Mouse (Mus musculus) heart, embryonic 10.5 days (tissue): Measurements from ENCODE around the gene Mllt6. TPM values are rescaled to one million over a fixed set of nuclear protein-coding genes. Genes with fewer than 3 reads are reported as not detected.

Experiments
- DNase-seq: peaks from one replicate; pipeline ENCODE4 v3.0.0-alpha.2; 2017; ENCODE audit warnings: low spot score
- H3K27ac ChIP-seq: fragments of 300-500 bp; sonication (generic); 2 replicates; pipeline ENCODE4 v1.5.1; 2016; ENCODE audit warnings: mild to moderate bottlenecking
- H3K27me3 ChIP-seq: fragments of 300-500 bp; sonication (generic); 2 replicates; pipeline ENCODE4 v1.6.1; 2016; ENCODE audit warnings: mild to moderate bottlenecking; ENCODE audit not compliant: poor library complexity, insufficient read depth, severe bottlenecking
- H3K36me3 ChIP-seq: fragments of 300-500 bp; sonication (generic); 2 replicates; pipeline ENCODE4 v1.6.1; 2016; ENCODE audit warnings: mild to moderate bottlenecking, moderate library complexity
- H3K4me1 ChIP-seq: fragments of 300-500 bp; sonication (generic); 2 replicates; pipeline ENCODE4 v1.6.1; 2016; ENCODE audit warnings: mild to moderate bottlenecking
- H3K4me3 ChIP-seq: fragments of 300-500 bp; sonication (generic); 2 replicates; pipeline ENCODE4 v1.5.1; 2016; ENCODE audit warnings: mild to moderate bottlenecking, moderate library complexity
- H3K9me3 ChIP-seq: fragments of 300-500 bp; sonication (generic); 2 replicates; pipeline ENCODE4 v1.6.1; 2016; ENCODE audit warnings: mild to moderate bottlenecking, moderate library complexity
- WGBS: fragments of 180-500 bp; shearing (Covaris S2); methylation state at CpG from one replicate; pipeline ENCODE4 v1.1.7; 2016; 5-methylcytosine and 5-hydroxymethylcytosine counted together
- polyA plus RNA-seq: library from polyadenylated mRNA; unstranded; fragments of >200 nt; fragmentation: Nextera tagmentation; extraction: Ambion mirVana; gene quantifications from 2 replicates; pipeline ENCODE4 v1.2.1, GENCODE M21; 2016

Gene Mllt6
- polyA plus RNA-seq, 1 experiment from 2014 or later: 2.2 TPM

DNA sequence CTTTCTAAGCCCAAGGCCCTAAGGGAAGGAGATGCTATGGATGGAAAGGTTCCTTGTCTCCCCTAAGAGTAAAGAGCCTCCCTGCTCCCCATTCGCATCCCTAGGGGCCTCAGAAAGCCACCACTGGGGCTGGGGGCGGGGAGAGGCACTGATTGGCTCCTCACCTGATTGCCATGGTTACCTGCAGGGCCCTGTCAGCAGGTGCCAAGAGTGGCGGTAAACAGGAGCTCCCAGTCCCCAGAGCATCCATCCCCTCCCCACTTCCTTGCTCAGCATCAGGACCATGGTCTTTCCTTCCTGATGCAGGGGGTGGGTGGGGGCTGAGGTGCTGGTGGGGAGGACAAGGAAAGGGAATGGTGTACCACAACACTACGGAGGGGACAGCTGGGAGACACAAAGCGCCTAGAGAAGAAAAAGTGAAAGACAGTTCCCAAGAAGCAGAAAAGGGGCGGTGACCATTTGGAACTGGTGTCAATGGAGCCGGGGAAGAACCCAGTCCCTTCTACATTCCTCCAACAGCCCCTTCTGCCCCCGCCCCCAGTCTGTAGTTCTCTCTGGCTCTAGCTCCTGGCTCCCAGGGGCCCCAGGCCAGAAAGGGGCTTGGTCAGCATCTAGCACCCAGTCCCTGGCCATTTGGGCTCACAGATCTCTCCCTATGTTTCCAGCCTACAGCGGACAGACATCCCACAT lies 32.6 kb downstream of the Mllt6 start:
- DNase-seq: no peak
- 52% methylated on average over 9 of the region's 9 CpGs for WGBS
- Histone ChIP-seq H3K4me1 (peaks cover 49% of the 10 kb centered on the region), H3K36me3 (peaks cover 34% of the 10 kb centered on the region), H3K4me3 (0 out of 2 replicates have a peak overlapping the region, but pooled peaks have one; percentile 3), H3K9me3 (no peaks in the 10 kb centered on the region), H3K27ac (no peak overlapping the region; the same call in 1 of the 2 replicates), H3K27me3 (no peaks in the 10 kb centered on the region)

DNA sequence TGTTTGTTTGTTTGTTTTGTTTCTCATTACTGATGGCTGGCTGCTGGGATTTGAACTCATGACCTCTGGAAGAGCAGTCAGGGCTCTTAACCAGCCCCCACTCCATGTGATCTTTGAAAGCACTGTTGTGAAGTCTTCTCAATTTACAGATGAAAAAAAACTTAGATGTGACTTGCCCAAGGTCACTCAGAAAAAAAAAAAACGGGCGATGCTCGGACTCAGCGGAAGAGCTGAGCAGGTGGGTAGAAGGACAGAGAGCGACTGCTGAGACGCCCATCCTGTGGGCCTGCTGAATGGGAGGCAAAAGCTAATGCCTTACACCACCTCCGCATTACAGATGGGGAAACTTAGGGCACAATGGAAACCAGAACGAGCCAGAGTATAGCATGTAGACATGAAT lies 33.5 kb downstream of the Mllt6 start:
- H3K4me1 ChIP-seq: peaks cover 57% of the 10 kb centered on the region
- peaks cover 26% of the 10 kb centered on the region for H3K36me3 ChIP-seq
- H3K27me3 ChIP-seq: no peaks in the 10 kb centered on the region
- WGBS: 82% methylated on average over 8 of the region's 8 CpGs
- DNase-seq: no peak
- H3K4me3 ChIP-seq: no peak overlapping the region
- H3K27ac ChIP-seq: no peak overlapping the region
- no peaks in the 10 kb centered on the region for H3K9me3 ChIP-seq

DNA sequence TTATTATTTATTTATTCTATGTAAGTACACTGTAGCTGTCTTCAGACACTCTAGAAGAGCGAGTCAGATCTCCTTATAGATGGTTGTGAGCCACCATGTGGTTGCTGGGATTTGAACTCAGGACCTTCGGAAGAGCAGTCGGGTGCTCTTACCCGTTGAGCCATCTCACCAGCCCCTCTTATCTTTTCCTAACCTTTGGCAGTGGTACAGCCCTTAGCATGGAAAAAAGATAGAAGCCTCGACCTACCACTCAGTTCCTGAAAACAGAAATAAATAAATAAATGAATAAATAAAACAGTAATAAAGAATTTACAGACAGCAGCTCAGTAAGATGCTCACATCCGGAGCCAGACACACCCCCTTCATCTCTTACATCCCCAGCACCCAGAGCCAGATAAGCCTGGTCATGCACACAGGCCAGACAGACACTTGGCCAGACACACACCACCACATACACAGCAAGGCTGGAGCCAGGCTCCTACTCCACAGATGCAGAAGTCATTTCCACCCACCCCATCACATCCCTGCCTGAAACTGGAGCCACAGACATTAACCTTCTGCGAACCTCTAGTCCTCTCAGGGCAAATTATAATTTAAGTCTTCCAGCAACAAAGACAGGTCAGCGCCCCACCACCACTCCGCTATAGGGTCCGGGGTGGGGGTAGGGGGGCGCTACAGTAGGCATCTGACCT lies 34.1 kb downstream of the Mllt6 start:
- no peak for DNase-seq
- H3K4me1 ChIP-seq: peaks cover 62% of the 10 kb centered on the region
- peak overlapping the region; percentile 81 for H3K4me3 ChIP-seq
- peaks cover 19% of the 10 kb centered on the region for H3K36me3 ChIP-seq
- no peaks in the 10 kb centered on the region for H3K27me3 ChIP-seq
- no peaks in the 10 kb centered on the region for H3K9me3 ChIP-seq
- H3K27ac ChIP-seq: peak overlapping the region; percentile 98
- WGBS: 63% methylated on average over 11 of the region's 11 CpGs

DNA sequence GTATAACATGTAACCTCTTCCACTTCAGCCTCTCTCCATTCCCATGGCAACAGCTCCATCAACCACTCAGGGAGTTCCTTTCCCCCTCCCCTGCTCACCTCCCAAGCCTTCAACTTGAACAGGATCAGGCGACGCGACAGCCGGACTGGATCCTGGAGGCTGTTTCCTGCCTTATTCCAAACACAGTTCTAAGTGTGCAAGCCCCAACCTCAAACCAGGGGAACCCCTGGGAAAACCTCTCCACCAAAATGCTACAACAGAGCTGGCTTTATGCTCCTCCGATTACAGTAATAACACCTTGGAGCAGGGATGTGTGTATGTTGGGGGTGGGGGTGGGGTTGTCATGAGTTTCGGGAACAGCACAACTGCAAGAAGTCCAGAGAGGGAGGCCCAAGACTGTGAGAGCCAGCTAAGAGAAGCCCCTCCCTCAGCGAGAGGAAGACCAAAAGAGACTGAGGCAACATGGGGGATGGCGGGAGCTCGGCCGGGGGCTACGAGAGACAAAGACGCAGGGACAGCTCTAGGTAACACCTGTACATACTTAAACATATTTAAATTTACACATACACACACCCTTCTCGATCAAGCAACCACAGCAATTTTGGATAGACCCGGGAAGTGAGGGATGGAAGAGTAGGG lies 34.8 kb downstream of the Mllt6 start:
- Histone ChIP-seq H3K9me3 (no peaks in the 10 kb centered on the region), H3K4me1 (peaks cover 62% of the 10 kb centered on the region)
- 3% methylated on average over 14 of the region's 14 CpGs for WGBS

DNA sequence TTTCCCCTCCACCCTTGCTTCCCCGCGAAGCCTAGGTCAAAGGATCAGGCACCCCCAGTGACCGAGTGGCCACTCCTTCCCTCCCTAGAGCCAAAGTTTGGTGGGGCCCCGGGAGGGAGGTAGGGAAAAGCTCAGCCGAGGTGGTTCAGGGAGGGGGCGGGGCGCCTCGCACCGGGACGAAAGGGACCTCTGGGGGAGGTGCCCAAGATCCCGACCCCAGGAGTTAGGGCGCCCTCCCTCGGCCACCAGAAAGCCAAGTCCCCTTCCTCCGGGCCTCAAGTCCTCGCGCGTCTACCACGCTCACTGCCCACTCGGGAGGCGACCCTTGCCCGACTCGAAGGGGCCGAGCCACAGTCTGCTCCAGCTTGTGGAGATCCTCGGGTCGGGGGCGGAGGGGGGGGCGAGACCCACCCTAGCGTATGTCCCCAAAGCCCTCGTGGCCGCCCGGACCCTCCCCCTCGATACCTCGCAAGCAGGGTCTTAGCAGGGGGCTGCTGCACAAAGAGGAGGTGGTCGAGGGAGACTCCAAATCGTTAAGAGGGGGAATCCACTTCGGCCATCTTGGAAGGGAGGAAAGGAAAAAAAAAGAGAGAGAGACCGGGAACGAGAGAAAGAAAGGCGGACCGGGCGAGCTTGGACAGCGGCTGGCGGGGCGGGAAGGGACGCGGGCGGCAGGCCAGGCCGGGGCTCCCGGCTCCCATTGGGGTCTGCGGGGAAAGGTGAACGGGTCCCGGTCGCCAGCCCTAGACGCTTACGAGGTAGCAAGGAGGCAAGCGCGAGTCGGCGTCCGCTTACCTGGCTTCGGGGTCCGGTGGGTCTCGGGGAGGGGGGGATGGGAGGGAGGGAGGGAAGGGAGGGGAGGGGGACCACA lies 35.8 kb downstream of the Mllt6 start:
- Histone ChIP-seq H3K4me1 (peaks cover 64% of the 10 kb centered on the region), H3K27me3 (no peaks in the 10 kb centered on the region), H3K27ac (peak overlapping the region; percentile 98), H3K36me3 (peaks cover 6% of the 10 kb centered on the region; the same call in 1 of the 2 replicates), H3K4me3 (peak overlapping the region; percentile 81), H3K9me3 (no peaks in the 10 kb centered on the region)
- WGBS: under 1% methylated on average over 62 of the region's 63 CpGs
- DNase-seq: peak; percentile 89

More for the DNA sequence above, 34.8 kb downstream of the Mllt6 start:
- DNase-seq: no peak
- no peaks in the 10 kb centered on the region for H3K27me3 ChIP-seq
- H3K4me3 ChIP-seq: peak overlapping the region; percentile 81
- peaks cover 12% of the 10 kb centered on the region for H3K36me3 ChIP-seq
- peak overlapping the region; percentile 98 for H3K27ac ChIP-seq

DNA sequence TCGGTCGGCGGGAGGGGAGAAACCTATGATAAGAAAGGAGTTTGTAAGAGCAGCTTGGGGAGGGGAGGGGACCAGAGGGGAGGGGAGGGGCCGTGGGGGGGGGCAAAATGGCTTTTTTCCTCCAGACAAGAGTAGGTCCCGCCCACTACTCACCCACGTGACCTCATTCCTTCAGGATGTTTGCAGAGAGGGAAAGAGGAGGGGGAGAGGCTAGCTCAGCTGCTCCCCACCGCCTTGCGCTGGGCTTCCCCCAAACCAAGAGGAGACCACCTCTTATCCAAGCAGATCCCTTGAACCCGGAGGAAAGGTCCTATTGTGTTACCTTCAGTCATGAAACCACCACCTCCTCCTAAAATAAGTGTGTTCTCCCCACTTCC lies 36.4 kb downstream of the Mllt6 start:
- DNase-seq: peak; percentile 96
- under 1% methylated on average over 6 of the region's 9 CpGs for WGBS
- Histone ChIP-seq H3K4me1 (peaks cover 66% of the 10 kb centered on the region), H3K9me3 (no peaks in the 10 kb centered on the region), H3K27me3 (no peaks in the 10 kb centered on the region), H3K27ac (peak overlapping the region; percentile 98), H3K4me3 (peak overlapping the region; percentile 81), H3K36me3 (peaks cover 9% of the 10 kb centered on the region; the same call in 1 of the 2 replicates)

DNA sequence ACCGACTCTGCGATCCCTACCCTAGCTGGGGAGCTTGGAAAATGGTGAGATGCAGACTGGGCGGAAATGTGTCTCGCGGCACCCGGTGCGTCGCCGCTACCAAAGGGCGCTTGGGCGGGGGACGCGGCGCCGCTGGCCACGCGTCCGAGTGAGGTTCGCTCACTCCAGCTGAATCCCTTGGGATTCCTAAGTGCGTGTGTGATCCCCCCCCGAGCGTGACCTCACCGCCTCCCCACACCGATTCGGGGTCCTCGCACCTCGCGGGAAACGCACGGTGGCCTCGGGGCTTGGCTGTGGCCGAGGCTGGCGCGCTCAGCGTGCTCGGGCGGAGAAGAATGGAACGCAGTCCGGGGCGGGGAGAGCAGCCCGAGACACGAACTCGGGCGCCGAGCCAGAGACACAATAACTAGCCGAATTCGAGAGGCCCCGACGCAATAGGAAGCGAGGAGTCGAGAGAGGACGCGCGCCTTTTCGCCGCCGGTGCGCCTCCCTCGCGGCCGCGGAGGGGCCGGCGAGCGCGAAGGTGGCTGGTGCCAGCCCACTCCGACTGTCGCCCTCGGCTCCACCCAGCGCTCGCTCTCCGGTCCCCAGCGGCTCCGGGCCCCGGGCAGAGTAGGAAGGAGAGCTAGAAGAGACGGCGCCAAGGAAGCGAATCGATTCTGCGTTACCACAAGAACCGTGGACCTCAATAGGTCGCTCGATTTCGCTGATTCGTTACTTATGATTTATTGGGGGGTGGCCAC lies 37.0 kb downstream of the Mllt6 start, which contains the start of gene Pcgf2:
Pcgf2 (minus strand) TSS at position 495 of the 743 bp plus-strand sequence.
- peak within 1 kb of the TSS; percentile 98 for H3K27ac ChIP-seq

DNA sequence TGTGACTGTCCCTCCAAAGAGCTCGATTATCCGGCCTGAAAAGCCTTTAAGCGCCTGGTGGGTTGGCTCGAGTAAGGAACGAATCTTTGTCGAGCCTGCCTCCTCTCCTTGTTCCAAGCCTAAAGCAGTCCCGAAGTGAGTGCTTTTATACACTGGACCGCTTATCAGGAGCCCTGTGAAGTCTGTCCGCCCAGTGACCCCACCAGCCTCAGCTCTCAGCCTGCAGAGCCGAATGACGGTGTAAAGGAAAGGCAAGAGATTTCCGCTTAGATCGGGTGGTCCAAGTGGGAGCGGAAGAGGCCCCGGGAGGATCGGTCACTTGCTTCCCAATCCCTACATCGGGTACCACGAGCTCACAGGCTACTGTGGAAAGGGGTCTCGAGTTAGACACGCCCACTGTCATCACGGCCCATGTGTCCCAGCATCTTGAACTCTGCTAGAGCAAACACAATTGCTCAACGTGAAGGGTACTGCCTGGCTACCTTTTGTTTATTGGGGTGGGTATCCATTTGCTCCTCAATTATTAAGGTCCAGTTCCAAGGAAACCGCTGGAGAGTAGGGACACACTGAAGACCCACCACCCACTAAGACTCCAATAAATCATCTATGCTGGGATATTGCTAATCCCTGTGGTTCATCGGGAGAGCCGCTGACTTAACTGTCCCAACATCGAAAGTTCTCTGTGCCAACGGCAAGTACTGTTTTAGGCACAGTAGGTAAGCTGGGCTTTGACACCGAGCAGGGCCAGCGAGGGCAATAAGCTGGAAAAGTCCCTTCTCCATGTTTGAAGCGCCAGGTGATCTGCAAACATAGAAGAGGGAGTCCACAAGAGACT lies 37.7 kb downstream of the Mllt6 start:
- H3K36me3 ChIP-seq: peaks cover 13% of the 10 kb centered on the region

More for the DNA sequence above, 37.0 kb downstream of the Mllt6 start, which contains the start of gene Pcgf2:
- DNase-seq: peak; percentile 82
- peak within 1 kb of the TSS; percentile 81 for H3K4me3 ChIP-seq
- no peaks in the 10 kb centered on the region for H3K27me3 ChIP-seq
- H3K9me3 ChIP-seq: no peaks in the 10 kb centered on the region
- peaks cover 61% of the 10 kb centered on the region for H3K4me1 ChIP-seq
- under 1% methylated on average over 85 of the region's 85 CpGs for WGBS
- H3K36me3 ChIP-seq: peaks cover 13% of the 10 kb centered on the region; the same call in 1 of the 2 replicates

DNA sequence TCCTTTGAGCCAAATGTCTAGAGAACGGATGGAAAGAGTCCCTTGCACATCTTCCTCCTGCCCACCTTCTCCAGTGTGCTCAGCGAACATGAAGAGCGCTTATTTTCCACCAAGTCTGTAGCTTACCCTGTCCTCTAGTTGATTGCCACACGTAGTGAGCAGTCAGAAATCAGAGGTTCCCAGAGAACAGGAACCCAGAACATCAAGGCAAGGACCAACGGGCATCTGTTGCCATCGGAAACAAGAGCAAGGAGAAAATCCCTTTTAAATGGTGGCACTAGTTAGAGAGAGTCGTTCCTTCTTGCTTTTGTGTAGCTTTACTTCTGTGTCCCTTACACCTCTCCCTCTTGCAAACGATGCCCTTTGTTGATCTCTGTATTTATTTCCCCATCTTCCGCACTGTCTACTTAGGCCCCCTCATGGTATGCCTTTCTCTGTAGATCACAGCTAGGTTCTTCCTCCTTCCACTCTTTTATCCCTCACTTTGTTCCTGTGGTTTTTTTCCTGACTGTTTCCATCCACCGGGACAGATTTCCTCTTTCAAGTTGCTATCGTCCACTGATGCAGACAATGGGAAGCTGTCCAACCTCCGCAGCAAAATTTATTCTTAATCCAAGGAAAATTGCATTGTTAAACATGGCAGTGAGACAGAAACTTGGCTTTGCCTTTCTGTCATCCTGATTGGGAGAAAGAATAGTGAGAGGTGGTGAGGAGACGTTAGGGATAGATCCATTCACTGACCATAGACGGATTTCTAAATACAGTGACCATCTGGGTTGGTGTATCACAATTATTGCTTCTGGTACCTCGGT lies 38.6 kb downstream of the Mllt6 start:
- Histone ChIP-seq H3K9me3 (no peaks in the 10 kb centered on the region), H3K4me3 (peak overlapping the region; percentile 96), H3K27me3 (no peaks in the 10 kb centered on the region), H3K36me3 (peaks cover 21% of the 10 kb centered on the region), H3K4me1 (peaks cover 45% of the 10 kb centered on the region), H3K27ac (no peak overlapping the region; the same call in 1 of the 2 replicates)
- 50% methylated on average over 15 of the region's 15 CpGs for WGBS
- DNase-seq: no peak

More for the DNA sequence above, 37.7 kb downstream of the Mllt6 start:
- peaks cover 53% of the 10 kb centered on the region for H3K4me1 ChIP-seq
- H3K27me3 ChIP-seq: no peaks in the 10 kb centered on the region
- peak overlapping the region; percentile 98 for H3K27ac ChIP-seq
- peak; percentile 85 for DNase-seq
- H3K4me3 ChIP-seq: peak overlapping the region; percentile 81
- no peaks in the 10 kb centered on the region for H3K9me3 ChIP-seq
- 18% methylated on average over 30 of the region's 30 CpGs for WGBS

DNA sequence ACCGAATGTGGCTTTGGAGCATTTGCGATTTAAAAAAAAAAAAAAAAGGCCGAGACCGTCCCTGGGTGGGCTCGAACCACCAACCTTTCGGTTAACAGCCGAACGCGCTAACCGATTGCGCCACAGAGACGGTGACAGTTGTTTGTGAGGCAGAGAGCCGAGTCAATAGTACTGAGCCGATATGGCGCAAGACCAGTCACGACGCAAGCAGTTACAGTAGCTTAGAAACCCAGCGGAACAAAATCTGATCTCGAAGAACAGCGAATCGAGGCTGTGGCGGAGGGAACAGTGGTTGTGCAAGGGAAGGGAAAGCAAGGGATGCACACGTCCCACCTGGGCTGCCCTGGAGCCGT lies 39.2 kb downstream of the Mllt6 start:
- under 1% methylated on average over 24 of the region's 24 CpGs for WGBS
- Histone ChIP-seq H3K27me3 (no peaks in the 10 kb centered on the region), H3K4me1 (peaks cover 41% of the 10 kb centered on the region), H3K36me3 (peaks cover 27% of the 10 kb centered on the region), H3K9me3 (no peaks in the 10 kb centered on the region), H3K4me3 (peak overlapping the region; percentile 96), H3K27ac (peak overlapping the region; percentile 66)
- peak; percentile 93 for DNase-seq
